Mouse (Mus musculus): Measurements from ENCODE around the gene Gars.

DNA sequence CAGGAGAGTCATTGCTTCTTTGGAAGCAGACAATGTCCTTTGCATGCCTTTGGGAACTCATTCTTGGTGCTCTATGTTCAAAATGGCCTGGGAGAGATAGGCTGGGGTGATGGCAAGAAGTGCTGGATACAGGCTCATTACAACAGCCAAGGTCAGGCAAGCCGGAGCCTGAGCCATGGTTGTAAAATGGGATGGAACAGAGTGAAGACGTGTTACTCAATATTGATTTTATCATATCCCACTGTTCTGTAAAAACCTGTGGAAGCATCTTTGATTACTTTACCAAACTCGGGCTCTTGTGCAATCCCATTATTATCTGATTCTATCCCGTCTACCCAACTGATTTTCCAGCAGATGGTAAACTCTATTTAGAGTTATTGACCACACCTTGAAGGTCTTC lies 36.5 kb upstream of the Gars start:
- TF ChIP-seq POLR2AphosphoS2 (IDR thresholded peaks at IDR 0.05; ENCODE audit: insufficient read length, low read depth) (no peak), MAX (IDR thresholded peaks at IDR 0.05; ENCODE audit: low read depth) (no peak), POLR2A (IDR thresholded peaks at IDR 0.05; ENCODE audit: insufficient read length, low read depth) (no peak), SRF (IDR thresholded peaks at IDR 0.05; ENCODE audit: control insufficient read depth, insufficient read length, low read depth) (no peak), USF1 (IDR thresholded peaks at IDR 0.05; ENCODE audit: low read depth) (no peak), TCF12 (IDR thresholded peaks at IDR 0.05; ENCODE audit: insufficient read depth, poor library complexity, severe bottlenecking) (no peak), MYOG (IDR thresholded peaks at IDR 0.05; ENCODE audit: control insufficient read depth in 1 of 3, insufficient read depth in 1 of 3, insufficient read length in 2 of 3, low read depth in 2 of 3) (no peak)
